Mouse (Mus musculus): ENCODE measurements at regions not wholly inside any gene's neighbourhood (a gene's known extent, or its start where the extent isn't known, plus 50 kb on each side); places are given as distances from the start of the nearest gene placed in this dataset.
"Not testable (repeated sequence)": the region's sequence is repeated elsewhere in the genome, so short reads cannot be mapped to it uniquely, and the experiment has no call there.

GRCm38 (mm10) chr16:31533196-31533777 is 111.2 kb downstream of the Bdh1 start:
- Histone ChIP-seq H3K4me1 (no peaks in the 10 kb centered on the region), H3K4me3 (replicated peaks) (no peak overlapping the region), H3K9me3 (peaks cover 7% of the 10 kb centered on the region), H3K27me3 (replicated peaks) (peaks cover 35% of the 10 kb centered on the region), H3K36me3 (replicated peaks; ENCODE audit: low read length) (no peaks in the 10 kb centered on the region)
- TF ChIP-seq GATA1 (IDR thresholded peaks at IDR 0.05; ENCODE audit: borderline replicate concordance, low read length), result no peak
- TF ChIP-seq FLI1 (IDR thresholded peaks at IDR 0.05; ENCODE audit: low read length), result no peak

GRCm38 (mm10) chr16:31534923-31535523 is 112.9 kb downstream of the Bdh1 start:
- H3K36me3 ChIP-seq (replicated peaks; ENCODE audit: low read length), result no peaks in the 10 kb centered on the region
- peaks cover 7% of the 10 kb centered on the region for H3K9me3 ChIP-seq
- H3K4me1 ChIP-seq, result no peaks in the 10 kb centered on the region
- TF ChIP-seq GATA1 (IDR thresholded peaks at IDR 0.05; ENCODE audit: borderline replicate concordance, low read length) (no peak), FLI1 (IDR thresholded peaks at IDR 0.05; ENCODE audit: low read length) (no peak)
- H3K4me3 ChIP-seq (replicated peaks), result no peak overlapping the region
- H3K27me3 ChIP-seq (replicated peaks), result peaks cover 30% of the 10 kb centered on the region

- peaks cover 36% of the 10 kb centered on the region for H3K27me3 ChIP-seq (replicated peaks)
- no peaks in the 10 kb centered on the region for H3K36me3 ChIP-seq (replicated peaks; ENCODE audit: low read length)
- no peak overlapping the region for H3K4me3 ChIP-seq (replicated peaks)
- TF ChIP-seq GATA1 (IDR thresholded peaks at IDR 0.05; ENCODE audit: borderline replicate concordance, low read length), result no peak
- TF ChIP-seq FLI1 (IDR thresholded peaks at IDR 0.05; ENCODE audit: low read length), result no peak
- peaks cover 7% of the 10 kb centered on the region for H3K9me3 ChIP-seq
- H3K4me1 ChIP-seq, result no peaks in the 10 kb centered on the region
Measured at GRCm38 (mm10) chr16:31536328-31536727, 114.2 kb downstream of the Bdh1 start.

- Histone ChIP-seq H3K27me3 (replicated peaks) (peaks cover 43% of the 10 kb centered on the region), H3K36me3 (replicated peaks; ENCODE audit: low read length) (no peaks in the 10 kb centered on the region)
- TF ChIP-seq GATA1 (IDR thresholded peaks at IDR 0.05; ENCODE audit: borderline replicate concordance, low read length), result no peak
- TF ChIP-seq FLI1 (IDR thresholded peaks at IDR 0.05; ENCODE audit: low read length), result no peak
Measured at GRCm38 (mm10) chr16:31538606-31539005, 116.5 kb downstream of the Bdh1 start.

DNA sequence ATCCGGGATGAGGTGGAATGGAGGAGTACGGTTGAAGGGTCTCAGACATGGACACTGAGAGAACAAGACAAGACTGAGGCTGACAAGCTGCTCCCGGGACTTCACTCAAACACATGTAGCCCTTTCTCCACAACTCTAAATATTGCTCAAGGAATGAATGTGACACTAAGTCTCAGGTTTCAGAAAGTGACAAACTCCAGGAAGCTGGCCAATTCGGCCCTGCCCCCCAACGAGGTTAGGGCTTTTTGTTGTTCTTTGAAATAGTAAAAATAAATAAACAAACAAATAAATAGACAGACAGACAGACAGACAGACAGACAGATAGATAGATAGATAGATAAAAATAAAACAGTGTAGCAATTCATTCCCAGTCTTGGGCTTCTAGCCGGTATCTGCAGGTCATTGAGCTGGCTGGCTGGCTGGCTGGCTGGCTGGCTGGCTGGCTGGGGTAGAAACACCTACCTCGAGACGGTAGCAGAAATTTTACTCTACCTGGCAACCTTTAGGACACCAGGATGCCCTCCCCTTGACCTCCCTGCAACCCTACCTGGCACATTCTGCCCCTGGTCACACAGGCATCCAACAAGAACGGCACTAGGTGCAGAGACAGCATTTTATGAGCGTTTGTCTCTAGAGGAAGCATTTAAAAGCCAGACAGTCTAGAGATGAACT is 119.6 kb upstream of the Dlg1 start:
- peaks cover 67% of the 10 kb centered on the region for H3K27me3 ChIP-seq (replicated peaks)
- H3K4me3 ChIP-seq (replicated peaks), result no peak overlapping the region
- no peaks in the 10 kb centered on the region for H3K9me3 ChIP-seq
- no peaks in the 10 kb centered on the region for H3K36me3 ChIP-seq (replicated peaks; ENCODE audit: low read length)
- peaks cover 4% of the 10 kb centered on the region; the same call in 1 of the 2 replicates for H3K4me1 ChIP-seq
- no peak for TF ChIP-seq GATA1 (IDR thresholded peaks at IDR 0.05; ENCODE audit: borderline replicate concordance, low read length)
- no peak for TF ChIP-seq FLI1 (IDR thresholded peaks at IDR 0.05; ENCODE audit: low read length)

More at GRCm38 (mm10) chr16:31538606-31539005, 116.5 kb downstream of the Bdh1 start:
- H3K4me3 ChIP-seq (replicated peaks), result no peak overlapping the region
- no peaks in the 10 kb centered on the region for H3K4me1 ChIP-seq
- peaks cover 7% of the 10 kb centered on the region for H3K9me3 ChIP-seq

DNA sequence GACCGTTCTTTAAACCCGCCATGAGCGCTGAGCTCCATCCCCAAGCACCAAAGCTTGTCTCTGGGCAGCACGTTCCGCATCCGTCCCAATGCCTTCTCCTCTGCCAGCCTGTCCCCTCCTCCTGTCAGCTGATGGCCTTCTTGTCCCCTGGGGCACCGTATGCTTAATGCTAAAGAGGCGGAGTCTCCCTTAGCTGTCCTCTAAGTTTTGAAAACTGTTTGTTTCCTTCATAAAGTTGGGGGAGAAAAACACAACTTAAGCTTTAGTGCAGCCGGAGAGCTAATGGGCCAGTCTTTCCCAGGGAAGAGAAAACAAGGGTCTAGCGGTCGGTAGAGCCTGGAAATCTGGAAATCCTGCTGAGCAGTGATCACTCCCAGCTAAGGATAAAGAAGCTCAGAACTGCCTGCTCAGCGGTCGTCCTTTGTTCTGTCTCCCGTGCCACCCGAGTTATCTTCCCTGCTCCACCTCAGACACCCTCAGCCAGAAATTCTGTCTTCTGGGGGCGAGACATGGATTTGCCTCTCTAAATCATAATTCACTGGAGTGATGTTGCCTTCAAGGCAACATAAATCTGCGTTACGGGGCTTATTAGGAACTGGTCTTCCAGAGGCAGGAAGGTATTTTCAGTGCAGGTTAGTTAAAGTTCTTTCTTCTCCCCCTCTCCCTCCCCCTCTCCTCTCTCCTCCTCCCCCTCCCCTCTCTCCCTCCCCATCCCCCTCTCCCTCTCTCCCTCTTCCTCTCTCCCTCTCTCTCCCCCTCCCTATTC is 117.0 kb upstream of the Dlg1 start:
- Histone ChIP-seq H3K4me1 (peaks cover 4% of the 10 kb centered on the region; the same call in 1 of the 2 replicates), H3K4me3 (replicated peaks) (peak overlapping the region; percentile 33), H3K27me3 (replicated peaks) (peaks cover 76% of the 10 kb centered on the region), H3K9me3 (no peaks in the 10 kb centered on the region), H3K36me3 (replicated peaks; ENCODE audit: low read length) (no peaks in the 10 kb centered on the region)
- TF ChIP-seq GATA1 (IDR thresholded peaks at IDR 0.05; ENCODE audit: borderline replicate concordance, low read length), result no peak
- no peak for TF ChIP-seq FLI1 (IDR thresholded peaks at IDR 0.05; ENCODE audit: low read length)

GRCm38 (mm10) chr16:31546828-31547224 is 116.4 kb upstream of the Dlg1 start:
- Histone ChIP-seq H3K4me3 (replicated peaks) (no peak overlapping the region), H3K36me3 (replicated peaks; ENCODE audit: low read length) (no peaks in the 10 kb centered on the region), H3K9me3 (no peaks in the 10 kb centered on the region), H3K4me1 (peaks cover 4% of the 10 kb centered on the region; the same call in 1 of the 2 replicates), H3K27me3 (replicated peaks) (peaks cover 76% of the 10 kb centered on the region)
- TF ChIP-seq GATA1 (IDR thresholded peaks at IDR 0.05; ENCODE audit: borderline replicate concordance, low read length) (no peak), FLI1 (IDR thresholded peaks at IDR 0.05; ENCODE audit: low read length) (no peak)

GRCm38 (mm10) chr16:31547391-31547790 is 115.9 kb upstream of the Dlg1 start:
- no peak for TF ChIP-seq GATA1 (IDR thresholded peaks at IDR 0.05; ENCODE audit: borderline replicate concordance, low read length)
- TF ChIP-seq FLI1 (IDR thresholded peaks at IDR 0.05; ENCODE audit: low read length), result no peak
- no peak overlapping the region for H3K4me3 ChIP-seq (replicated peaks)
- H3K4me1 ChIP-seq, result peaks cover 4% of the 10 kb centered on the region; the same call in 1 of the 2 replicates
- no peaks in the 10 kb centered on the region for H3K9me3 ChIP-seq
- peaks cover 76% of the 10 kb centered on the region for H3K27me3 ChIP-seq (replicated peaks)
- no peaks in the 10 kb centered on the region for H3K36me3 ChIP-seq (replicated peaks; ENCODE audit: low read length)

DNA sequence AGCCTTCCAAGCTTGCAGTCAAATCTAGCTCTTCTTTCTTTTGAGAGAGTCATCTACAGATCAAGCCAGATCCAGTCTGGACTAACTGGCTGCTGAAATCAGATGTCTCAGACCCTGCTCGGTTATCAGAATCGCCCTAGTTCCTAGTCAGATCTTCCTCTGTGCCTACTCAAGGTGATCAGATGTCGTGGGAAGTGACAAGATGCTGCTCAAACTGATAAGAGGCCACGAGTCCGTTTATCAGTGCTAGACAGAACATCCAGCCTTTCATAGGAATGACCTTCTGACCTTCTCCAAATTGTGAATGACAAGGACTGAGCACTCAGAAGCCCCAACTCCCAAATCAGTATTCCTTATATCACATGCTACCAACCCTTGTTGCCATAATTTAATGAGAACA is 113.3 kb upstream of the Dlg1 start:
- Histone ChIP-seq H3K36me3 (replicated peaks; ENCODE audit: low read length) (no peaks in the 10 kb centered on the region), H3K4me1 (peaks cover 4% of the 10 kb centered on the region; the same call in 1 of the 2 replicates), H3K9me3 (peaks cover 2% of the 10 kb centered on the region; the same call in 1 of the 2 replicates), H3K27me3 (replicated peaks) (peaks cover 55% of the 10 kb centered on the region), H3K4me3 (replicated peaks) (no peak overlapping the region)
- TF ChIP-seq GATA1 (IDR thresholded peaks at IDR 0.05; ENCODE audit: borderline replicate concordance, low read length), result no peak
- no peak for TF ChIP-seq FLI1 (IDR thresholded peaks at IDR 0.05; ENCODE audit: low read length)

DNA sequence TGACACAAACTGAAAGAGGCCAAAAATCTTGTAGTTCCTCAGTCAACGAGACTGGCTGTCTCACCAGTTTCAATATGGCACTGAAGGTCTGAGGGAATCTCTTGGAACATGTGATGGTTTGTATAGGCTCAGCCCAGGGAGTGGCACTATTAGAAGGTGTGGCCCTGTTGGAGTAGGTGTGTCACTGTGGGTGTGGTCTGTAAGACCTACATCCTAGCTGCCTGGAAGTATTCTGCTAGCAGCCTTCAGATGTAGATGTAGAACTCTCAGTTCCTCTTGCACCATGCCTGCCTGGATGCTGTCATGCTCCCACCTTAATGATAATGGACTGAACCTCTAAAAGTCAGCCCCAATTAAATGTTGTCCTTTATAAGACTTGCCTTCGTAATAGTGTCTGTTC is 112.7 kb upstream of the Dlg1 start:
- peaks cover 50% of the 10 kb centered on the region for H3K27me3 ChIP-seq (replicated peaks)
- H3K4me1 ChIP-seq; H3K4me3 ChIP-seq (replicated peaks); H3K9me3 ChIP-seq; H3K36me3 ChIP-seq (replicated peaks; ENCODE audit: low read length): not testable (repeated sequence)
